Mouse (Mus musculus): Measurements from ENCODE around the gene Abcc6. TPM values are rescaled to one million over a fixed set of nuclear protein-coding genes. Genes with fewer than 3 reads are reported as not detected.
A peak's percentile ranks its signal among the peaks of the same experiment; 100 is the strongest.

Abcc6 gene
- polyA plus RNA-seq, 1 experiment from 2014 or later, result 1.3 TPM

GRCm38 (mm10) chr7:46045882-46046281 is 15.8 kb upstream of the Abcc6 start:
- no peak for ATAC-seq (ENCODE audit: insufficient read depth, low FRiP score, low read depth)

GRCm38 (mm10) chr7:46044106-46044505 is 14.0 kb upstream of the Abcc6 start:
- Histone ChIP-seq H3K27me3 (replicated peaks) (no peaks in the 10 kb centered on the region), H3K4me2 (no peak overlapping the region), H3K36me3 (peaks cover 49% of the 10 kb centered on the region), H3K27ac (no peak overlapping the region), H3K4me1 (peaks cover 3% of the 10 kb centered on the region; the same call in 1 of the 2 replicates), H3K9me3 (no peaks in the 10 kb centered on the region), H3K4me3 (replicated peaks) (no peak overlapping the region), H3K9ac (no peak overlapping the region)
- ATAC-seq (ENCODE audit: insufficient read depth, low FRiP score, low read depth), result no peak
- WGBS, result 87% methylated on average over 10 of the region's 10 CpGs

More at GRCm38 (mm10) chr7:46045882-46046281, 15.8 kb upstream of the Abcc6 start:
- H3K9me3 ChIP-seq, result no peaks in the 10 kb centered on the region
- H3K36me3 ChIP-seq, result peaks cover 54% of the 10 kb centered on the region
- WGBS, result 89% methylated on average over 11 of the region's 11 CpGs
- H3K4me2 ChIP-seq, result no peak overlapping the region
- no peak overlapping the region for H3K4me3 ChIP-seq (replicated peaks)
- no peak overlapping the region for H3K27ac ChIP-seq
- no peaks in the 10 kb centered on the region for H3K4me1 ChIP-seq
- no peak overlapping the region for H3K9ac ChIP-seq
- H3K27me3 ChIP-seq (replicated peaks), result no peaks in the 10 kb centered on the region

GRCm38 (mm10) chr7:46039873-46040272 is 9.8 kb upstream of the Abcc6 start:
- H3K27ac ChIP-seq, result no peak overlapping the region; the same call in 1 of the 2 replicates
- WGBS, result 37% methylated on average over 2 of the region's 2 CpGs
- H3K9me3 ChIP-seq, result no peaks in the 10 kb centered on the region
- H3K9ac ChIP-seq, result no peak overlapping the region
- H3K4me1 ChIP-seq, result peaks cover 21% of the 10 kb centered on the region
- no peak overlapping the region for H3K4me3 ChIP-seq (replicated peaks)
- peaks cover 36% of the 10 kb centered on the region for H3K36me3 ChIP-seq
- H3K4me2 ChIP-seq, result no peak overlapping the region
- ATAC-seq (ENCODE audit: insufficient read depth, low FRiP score, low read depth), result peak; percentile 41; the same call in 1 of the 2 replicates
- no peaks in the 10 kb centered on the region for H3K27me3 ChIP-seq (replicated peaks)

- no peaks in the 10 kb centered on the region for H3K9me3 ChIP-seq
- no peak overlapping the region for H3K9ac ChIP-seq
- H3K36me3 ChIP-seq, result peaks cover 12% of the 10 kb centered on the region
- H3K27me3 ChIP-seq (replicated peaks), result no peaks in the 10 kb centered on the region
- no peak for ATAC-seq (ENCODE audit: insufficient read depth, low FRiP score, low read depth)
- no peak overlapping the region for H3K4me3 ChIP-seq (replicated peaks)
- H3K27ac ChIP-seq, result no peak overlapping the region
- H3K4me2 ChIP-seq, result no peak overlapping the region
- 88% methylated on average over 6 of the region's 6 CpGs for WGBS
- peaks cover 29% of the 10 kb centered on the region for H3K4me1 ChIP-seq
These were observed 7.3 kb upstream of the Abcc6 start for GRCm38 (mm10) chr7:46037433-46037832.

- H3K4me2 ChIP-seq, result peak overlapping the region; percentile 23; the same call in 1 of the 2 replicates
- H3K9ac ChIP-seq, result no peak overlapping the region
- no peak overlapping the region for H3K27ac ChIP-seq
- ATAC-seq (ENCODE audit: insufficient read depth, low FRiP score, low read depth), result no peak
- peaks cover 8% of the 10 kb centered on the region; the same call in 1 of the 2 replicates for H3K36me3 ChIP-seq
- WGBS, result 72% methylated on average over 2 of the region's 2 CpGs
- no peaks in the 10 kb centered on the region for H3K27me3 ChIP-seq (replicated peaks)
- no peaks in the 10 kb centered on the region for H3K9me3 ChIP-seq
- peaks cover 34% of the 10 kb centered on the region for H3K4me1 ChIP-seq
- H3K4me3 ChIP-seq (replicated peaks), result no peak overlapping the region
These were observed 5.4 kb upstream of the Abcc6 start for GRCm38 (mm10) chr7:46035468-46035867.

GRCm38 (mm10) chr7:46034991-46035390 is 4.9 kb upstream of the Abcc6 start:
- H3K27ac ChIP-seq, result no peak overlapping the region
- no peaks in the 10 kb centered on the region for H3K9me3 ChIP-seq
- peaks cover 8% of the 10 kb centered on the region; the same call in 1 of the 2 replicates for H3K36me3 ChIP-seq
- no peak for ATAC-seq (ENCODE audit: insufficient read depth, low FRiP score, low read depth)
- peaks cover 35% of the 10 kb centered on the region for H3K4me1 ChIP-seq
- no peaks in the 10 kb centered on the region for H3K27me3 ChIP-seq (replicated peaks)
- peak overlapping the region; percentile 83 for H3K4me2 ChIP-seq
- WGBS, result 70% methylated on average over 2 of the region's 2 CpGs
- H3K9ac ChIP-seq, result no peak overlapping the region
- H3K4me3 ChIP-seq (replicated peaks), result peak overlapping the region; percentile 86

GRCm38 (mm10) chr7:46033870-46034337 is 3.8 kb upstream of the Abcc6 start:
- no peak overlapping the region for H3K27ac ChIP-seq
- ATAC-seq (ENCODE audit: insufficient read depth, low FRiP score, low read depth), result no peak; the same call in 1 of the 2 replicates

GRCm38 (mm10) chr7:46033109-46033869 is 3.2 kb upstream of the Abcc6 start, which contains the start of gene Nomo1:
Gene Nomo1, plus strand, starts transcription at chr7:46033698.
- Histone ChIP-seq H3K9ac (peak within 1 kb of the TSS; percentile 70), H3K27ac (no peak within 1 kb of the TSS), H3K36me3 (peaks cover 4% of the 10 kb centered on the region; the same call in 1 of the 2 replicates), H3K4me2 (peak within 1 kb of the TSS; percentile 83), H3K4me1 (peaks cover 32% of the 10 kb centered on the region), H3K9me3 (no peaks in the 10 kb centered on the region), H3K4me3 (replicated peaks) (peak within 1 kb of the TSS; percentile 86), H3K27me3 (replicated peaks) (no peaks in the 10 kb centered on the region)
- WGBS, result 5% methylated on average over 43 of the region's 44 CpGs
- peak; percentile 90 for ATAC-seq (ENCODE audit: insufficient read depth, low FRiP score, low read depth)

More at GRCm38 (mm10) chr7:46033870-46034337, 3.8 kb upstream of the Abcc6 start:
- H3K4me2 ChIP-seq, result peak overlapping the region; percentile 83
- H3K4me3 ChIP-seq (replicated peaks), result peak overlapping the region; percentile 86
- H3K27me3 ChIP-seq (replicated peaks), result no peaks in the 10 kb centered on the region
- H3K36me3 ChIP-seq, result peaks cover 8% of the 10 kb centered on the region; the same call in 1 of the 2 replicates
- H3K9ac ChIP-seq, result peak overlapping the region; percentile 70
- under 1% methylated on average over 35 of the region's 35 CpGs for WGBS
- no peaks in the 10 kb centered on the region for H3K9me3 ChIP-seq
- H3K4me1 ChIP-seq, result peaks cover 38% of the 10 kb centered on the region

GRCm38 (mm10) chr7:46031075-46031474 is 973 bp upstream of the Abcc6 start:
- Histone ChIP-seq H3K4me3 (replicated peaks) (no peak overlapping the region), H3K27ac (no peak overlapping the region)
- 60% methylated on average over 2 of the region's 2 CpGs for WGBS

GRCm38 (mm10) chr7:46029299-46030144 is 580 bp downstream of the Abcc6 start:
- 64% methylated on average over 9 of the region's 9 CpGs for WGBS
- no peak overlapping the region for H3K4me3 ChIP-seq (replicated peaks)

More at GRCm38 (mm10) chr7:46031075-46031474, 973 bp upstream of the Abcc6 start:
- no peak for ATAC-seq (ENCODE audit: insufficient read depth, low FRiP score, low read depth)
- Histone ChIP-seq H3K9ac (no peak overlapping the region), H3K36me3 (no peaks in the 10 kb centered on the region), H3K4me2 (peak overlapping the region; percentile 40; the same call in 1 of the 2 replicates), H3K27me3 (replicated peaks) (no peaks in the 10 kb centered on the region), H3K4me1 (peaks cover 32% of the 10 kb centered on the region), H3K9me3 (no peaks in the 10 kb centered on the region)

GRCm38 (mm10) chr7:46028681-46029080 is 1.4 kb downstream of the Abcc6 start:
- Histone ChIP-seq H3K4me3 (replicated peaks) (no peak overlapping the region), H3K36me3 (no peaks in the 10 kb centered on the region), H3K9ac (no peak overlapping the region), H3K4me1 (peaks cover 13% of the 10 kb centered on the region), H3K27ac (no peak overlapping the region), H3K4me2 (no peak overlapping the region), H3K9me3 (no peaks in the 10 kb centered on the region), H3K27me3 (replicated peaks) (no peaks in the 10 kb centered on the region)
- no peak for ATAC-seq (ENCODE audit: insufficient read depth, low FRiP score, low read depth)
- 75% methylated on average over 10 of the region's 10 CpGs for whole genome bisulfite sequencing

More at GRCm38 (mm10) chr7:46029299-46030144, 580 bp downstream of the Abcc6 start:
- H3K9ac ChIP-seq, result no peak overlapping the region
- no peaks in the 10 kb centered on the region for H3K27me3 ChIP-seq (replicated peaks)
- H3K9me3 ChIP-seq, result no peaks in the 10 kb centered on the region
- H3K4me2 ChIP-seq, result peak overlapping the region; percentile 40
- peak; percentile 32 for ATAC-seq (ENCODE audit: insufficient read depth, low FRiP score, low read depth)
- H3K27ac ChIP-seq, result peak overlapping the region; percentile 49
- no peaks in the 10 kb centered on the region for H3K36me3 ChIP-seq
- H3K4me1 ChIP-seq, result peaks cover 18% of the 10 kb centered on the region

Data from stomach, embryonic 15.5 days (tissue).